Mouse (Mus musculus) bone marrow, adult 2 months (tissue): Measurements from ENCODE around the gene Pcyox1.

Experiments used
- CTCF ChIP-seq: fragments of 200-500 bp; IDR thresholded peaks from 2 replicates; pipeline ENCODE4 v1.5.1; 2011; ENCODE audit warnings: low read length, control low read depth; ENCODE audit not compliant: control insufficient read depth, insufficient read depth
- POLR2A ChIP-seq: fragments of 200-500 bp; IDR thresholded peaks from 2 replicates; pipeline ENCODE4 v1.6.1; 2011; ENCODE audit warnings: low read depth, mild to moderate bottlenecking, control low read depth, low read length, borderline replicate concordance; ENCODE audit not compliant: control insufficient read depth

- TF ChIP-seq POLR2A (no peak), CTCF (peak; percentile 73)
Observed at GRCm38 (mm10) chr6:86364442-86365141, 32.4 kb downstream of the Pcyox1 start.
